Mouse (Mus musculus) erythroblast, embryonic 14.5 days (primary cell): ENCODE data around the gene Gli2.

Experiments used
- GATA1 ChIP-seq: IDR thresholded peaks from 2 replicates; pipeline ENCODE4 v1.6.1; 2012; ENCODE audit warnings: low read length, inconsistent platforms, mixed read lengths
- TAL1 ChIP-seq: IDR thresholded peaks from 3 replicates; pipeline ENCODE4 v1.6.1; 2012; ENCODE audit warnings: low read length, inconsistent platforms, mixed read lengths

- TF ChIP-seq TAL1: no peak
- no peak for TF ChIP-seq GATA1
Observed at GRCm38 (mm10) chr1:118954434-118955301, 98.8 kb downstream of the Gli2 start.
